Mouse (Mus musculus): ENCODE data around the gene Dapk1.

Gene Dapk1

DNA sequence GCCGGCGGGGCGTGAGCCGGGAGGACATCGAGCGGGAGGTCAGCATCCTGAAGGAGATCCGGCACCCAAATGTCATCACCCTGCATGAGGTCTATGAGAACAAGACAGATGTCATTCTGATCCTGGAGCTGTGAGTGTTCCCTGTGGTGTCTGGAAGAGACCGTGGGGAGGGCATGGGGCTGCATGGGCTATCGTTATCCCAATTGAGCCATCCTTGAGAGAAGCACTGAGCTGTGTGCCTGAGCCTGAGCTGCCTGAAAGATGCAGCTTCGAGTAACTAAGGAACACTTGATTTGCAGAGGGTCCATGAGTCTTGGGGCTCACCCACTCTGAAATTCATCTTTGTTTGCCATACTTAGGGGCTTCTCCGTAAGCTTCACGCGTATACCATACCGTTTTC lies 94.6 kb downstream of the Dapk1 start:
- DNase-seq = no peak

DNA sequence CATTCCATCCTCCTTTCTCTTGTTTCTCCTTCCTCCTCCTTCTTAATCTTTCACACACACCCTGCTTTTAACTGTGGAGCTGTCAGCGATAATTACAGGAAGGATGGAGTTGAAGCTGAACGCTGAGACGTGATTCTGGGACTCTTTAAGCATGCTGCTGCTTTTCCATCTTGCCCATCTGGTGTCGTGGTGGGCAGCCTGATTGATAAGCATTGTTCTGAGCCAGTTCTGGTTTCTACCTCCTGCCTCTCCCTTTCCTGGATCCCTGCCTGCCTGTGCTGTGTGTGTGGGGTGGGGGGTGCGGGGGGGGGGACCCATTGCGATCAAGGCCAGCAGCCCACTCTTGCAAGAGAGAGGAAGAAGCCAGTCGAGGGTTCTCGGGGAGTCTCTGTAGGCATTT lies 95.0 kb downstream of the Dapk1 start:
- DNase-seq = no peak

DNA sequence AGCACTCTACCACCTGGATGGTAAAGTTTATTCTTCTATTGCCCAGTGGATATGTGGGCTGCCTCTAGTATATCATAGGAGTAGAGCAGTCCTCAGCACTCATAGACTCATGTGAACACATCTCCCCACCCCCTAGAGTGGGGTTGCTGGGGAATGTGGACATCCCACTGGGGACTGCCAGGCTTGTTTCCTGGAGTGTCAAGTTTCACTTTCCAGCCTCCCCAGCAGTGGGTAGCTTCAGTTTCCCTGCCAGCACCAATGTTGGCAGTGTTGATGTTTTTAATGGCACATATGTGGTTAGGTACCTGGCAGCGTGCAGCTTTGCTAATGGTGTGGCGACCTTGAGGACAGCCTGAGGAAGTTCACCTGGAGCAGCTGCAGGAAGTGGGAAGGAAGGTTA lies 96.3 kb downstream of the Dapk1 start:
- DNase-seq = peak; percentile 61 to 74

DNA sequence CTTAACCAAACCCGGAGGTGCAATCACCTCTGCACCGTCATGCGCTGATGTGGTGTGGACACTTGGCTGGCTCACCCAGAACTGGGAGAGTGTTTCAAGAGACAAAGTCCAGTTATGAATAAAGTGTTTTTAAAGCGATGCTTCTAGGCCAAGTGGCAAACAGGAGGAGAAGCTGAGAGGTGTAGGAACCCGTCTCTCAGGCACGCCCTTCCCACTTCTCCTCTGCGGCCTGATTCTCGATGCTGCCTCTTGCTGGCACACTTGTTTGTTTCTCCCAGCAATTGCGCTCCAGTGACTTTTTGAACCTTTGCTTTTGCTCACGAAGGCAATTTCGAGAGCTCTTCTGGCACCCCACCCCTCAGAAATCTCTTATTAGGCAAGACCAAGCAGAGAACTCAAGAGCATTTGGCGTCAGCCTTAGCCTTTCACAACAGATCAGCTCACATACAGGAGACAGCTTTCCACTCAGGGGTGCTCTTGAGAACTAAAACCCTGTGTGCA lies 100.0 kb downstream of the Dapk1 start:
- peak; percentile 92 to 96 for DNase-seq

DNA sequence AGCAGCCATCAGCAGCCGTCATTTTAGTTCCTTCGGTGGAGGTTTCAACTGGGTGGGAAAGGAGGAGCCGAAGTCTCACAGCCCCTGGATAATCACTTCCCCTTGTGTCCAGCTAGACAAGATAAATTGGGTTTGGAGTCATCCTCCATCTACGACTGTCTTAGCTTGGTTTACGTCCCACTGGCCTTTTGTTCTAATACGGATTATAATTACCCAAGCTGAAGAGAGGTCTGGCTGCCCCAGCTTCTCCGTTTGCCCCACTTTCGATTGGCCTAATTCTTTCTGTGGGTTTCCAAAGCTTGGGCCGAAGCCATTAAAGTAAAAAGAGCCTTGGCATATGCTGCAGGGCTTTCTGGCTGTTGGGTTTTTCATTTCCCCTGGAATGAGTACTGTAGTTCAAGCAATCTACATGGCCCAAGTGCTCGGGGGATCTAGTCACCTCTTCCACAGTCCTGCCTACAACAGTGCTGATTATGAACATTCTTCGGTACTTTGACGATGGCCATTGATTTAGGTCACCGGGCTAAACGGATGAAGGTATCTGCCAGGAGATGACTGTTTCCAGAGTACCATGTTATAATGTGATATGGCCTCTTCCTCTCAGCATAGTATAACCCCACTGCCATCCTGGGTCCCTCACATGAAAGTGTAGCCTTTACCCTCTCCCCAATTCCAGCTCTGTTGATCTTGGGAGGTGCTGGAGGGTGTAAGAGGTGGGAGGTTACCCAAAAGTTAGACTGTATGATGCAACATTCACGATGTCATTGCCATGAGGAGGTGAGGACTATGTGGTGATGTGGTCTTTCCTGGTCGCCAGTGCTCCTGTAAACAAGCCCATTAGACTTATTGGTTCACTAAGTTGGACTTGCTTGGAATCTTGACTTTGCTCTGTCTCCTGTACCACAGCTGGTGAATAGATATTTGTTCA lies 106.1 kb downstream of the Dapk1 start:
- DNase-seq = no peak

DNA sequence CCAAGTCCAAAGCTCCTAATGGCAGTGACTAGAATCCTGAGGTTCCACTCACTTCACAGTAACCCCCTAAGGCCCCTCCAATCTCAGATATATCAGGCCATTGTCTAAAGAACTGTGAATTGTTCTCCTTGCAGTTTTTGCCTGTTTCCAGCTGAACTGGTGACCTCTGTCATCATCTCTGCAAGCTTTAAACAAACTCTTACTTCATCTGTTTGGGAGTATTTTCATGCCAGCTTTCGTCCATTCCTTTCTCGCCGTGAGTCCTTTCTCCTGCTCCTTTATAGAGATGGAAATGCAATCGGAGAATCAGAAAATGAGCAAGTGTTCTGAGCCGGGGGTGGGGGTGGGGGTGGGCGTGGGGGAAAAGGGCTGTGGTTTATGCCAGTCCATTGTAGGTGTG lies 107.4 kb downstream of the Dapk1 start:
- no peak for DNase-seq

DNA sequence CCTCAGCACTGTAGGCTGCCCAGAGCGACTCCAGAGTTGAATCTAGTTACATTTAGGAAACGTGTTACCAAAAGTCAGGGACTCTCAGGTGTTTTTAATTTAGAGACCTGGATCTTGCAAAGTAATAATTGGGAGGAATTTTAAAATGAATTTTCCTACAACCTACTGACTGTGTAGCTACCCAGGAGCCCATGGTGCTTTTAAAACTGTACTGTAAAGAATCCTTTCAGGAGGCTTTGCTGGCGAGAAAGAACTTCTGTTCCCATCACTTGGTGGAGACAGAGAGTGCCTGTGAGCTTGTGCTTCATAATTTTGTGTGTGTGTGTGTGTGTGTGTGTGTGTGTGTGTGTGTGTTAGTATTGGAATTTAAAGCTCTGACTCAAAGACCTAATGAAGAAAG lies 109.2 kb downstream of the Dapk1 start:
- DNase-seq = no peak

DNA sequence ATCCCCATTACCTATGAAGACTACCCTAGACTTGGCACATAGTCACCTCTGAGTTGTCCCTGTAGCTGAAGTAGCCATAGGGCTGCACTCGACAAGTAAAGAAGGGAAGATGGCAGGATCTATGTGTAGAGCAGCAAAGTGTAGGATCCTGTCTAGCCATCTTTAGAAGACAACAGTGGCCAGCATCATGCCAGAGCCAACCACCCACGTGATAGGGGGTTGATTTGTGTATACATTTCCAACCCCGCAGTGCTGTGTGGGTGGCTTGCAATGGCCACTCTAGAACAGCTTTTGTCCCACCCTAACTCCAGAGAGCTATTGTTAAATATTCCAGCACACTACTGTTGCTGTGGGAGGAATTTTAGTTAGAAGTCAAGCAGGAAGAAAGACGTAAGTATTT lies 111.8 kb downstream of the Dapk1 start:
- DNase-seq = no peak

DNA sequence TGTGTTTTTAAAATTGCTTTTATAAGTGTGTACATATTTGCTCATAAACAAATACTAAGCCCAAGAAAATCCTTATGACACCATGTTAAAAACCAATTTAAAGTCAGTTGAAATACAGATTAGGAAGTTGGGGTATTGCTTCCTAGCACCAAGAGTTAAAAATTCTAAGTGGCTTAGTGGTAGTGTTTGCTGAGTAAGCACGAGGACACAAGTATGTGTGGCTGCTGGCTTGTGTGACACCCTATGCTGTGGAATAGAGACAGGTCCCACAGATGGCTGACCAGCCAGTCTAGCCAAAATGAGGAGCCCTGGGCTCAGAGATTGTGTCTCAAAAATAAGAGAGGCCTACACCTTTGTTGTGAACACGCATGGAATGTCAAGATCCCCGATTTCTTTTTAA lies 114.4 kb downstream of the Dapk1 start:
- DNase-seq = no peak

DNA sequence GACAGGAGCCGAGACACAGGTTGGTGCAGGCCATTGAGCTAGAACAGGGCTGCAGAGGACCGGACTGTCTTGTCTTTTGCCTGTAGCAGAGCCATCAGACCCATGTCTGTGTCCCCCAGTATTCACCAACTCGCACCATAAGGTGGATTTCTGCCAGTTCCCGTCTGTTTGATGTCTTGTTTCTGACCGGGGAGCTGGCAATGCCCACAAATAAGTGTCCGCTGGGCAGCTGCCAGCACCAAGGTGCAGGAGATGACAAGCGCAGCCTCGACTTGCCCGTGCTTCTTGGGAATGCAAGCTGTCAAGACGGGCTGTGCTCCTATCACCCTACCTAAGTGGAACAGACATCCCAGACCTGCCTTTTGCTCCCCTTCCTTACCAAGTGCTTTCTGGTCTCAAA lies 115.7 kb downstream of the Dapk1 start:
- no peak for DNase-seq

DNA sequence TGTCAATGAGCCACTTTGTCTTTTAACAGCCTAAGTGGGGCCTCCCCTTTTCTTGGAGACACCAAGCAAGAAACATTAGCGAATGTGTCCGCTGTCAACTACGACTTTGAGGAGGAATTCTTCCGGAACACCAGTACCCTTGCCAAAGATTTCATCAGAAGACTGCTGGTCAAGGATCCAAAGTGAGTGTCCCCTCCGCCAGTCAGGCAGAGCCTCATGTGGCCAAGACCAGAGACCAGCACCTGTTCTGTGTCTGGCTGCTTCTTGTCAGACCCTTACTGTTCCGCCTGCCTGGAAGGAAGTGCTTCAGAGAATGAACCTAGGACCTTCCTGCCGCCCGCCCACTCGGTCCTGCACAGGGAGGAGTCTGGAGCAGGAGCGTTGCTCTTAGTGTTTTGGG lies 117.8 kb downstream of the Dapk1 start:
- DNase-seq = peak in 1 of 2 experiments; percentile 61

DNA sequence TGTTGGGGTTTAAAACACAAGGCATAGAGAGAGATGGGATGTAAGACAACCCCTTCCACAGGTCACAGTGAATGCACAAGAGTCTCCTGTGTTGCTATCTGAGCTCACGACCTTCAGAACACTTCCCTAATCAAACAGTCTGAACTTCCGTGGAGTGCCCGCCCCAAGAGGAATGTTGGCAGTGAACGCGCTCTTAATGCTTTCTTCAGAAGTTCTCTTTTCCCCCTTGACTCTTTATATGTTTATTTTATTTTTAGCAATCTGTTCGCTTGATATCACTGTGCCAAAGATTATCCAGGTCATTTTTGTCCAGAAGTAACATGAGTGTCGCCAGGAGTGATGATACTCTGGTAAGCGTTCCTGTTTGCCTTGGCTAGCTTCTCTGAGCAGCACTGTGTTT lies 121.0 kb downstream of the Dapk1 start:
- DNase-seq = peak; percentile 83 to 84

DNA sequence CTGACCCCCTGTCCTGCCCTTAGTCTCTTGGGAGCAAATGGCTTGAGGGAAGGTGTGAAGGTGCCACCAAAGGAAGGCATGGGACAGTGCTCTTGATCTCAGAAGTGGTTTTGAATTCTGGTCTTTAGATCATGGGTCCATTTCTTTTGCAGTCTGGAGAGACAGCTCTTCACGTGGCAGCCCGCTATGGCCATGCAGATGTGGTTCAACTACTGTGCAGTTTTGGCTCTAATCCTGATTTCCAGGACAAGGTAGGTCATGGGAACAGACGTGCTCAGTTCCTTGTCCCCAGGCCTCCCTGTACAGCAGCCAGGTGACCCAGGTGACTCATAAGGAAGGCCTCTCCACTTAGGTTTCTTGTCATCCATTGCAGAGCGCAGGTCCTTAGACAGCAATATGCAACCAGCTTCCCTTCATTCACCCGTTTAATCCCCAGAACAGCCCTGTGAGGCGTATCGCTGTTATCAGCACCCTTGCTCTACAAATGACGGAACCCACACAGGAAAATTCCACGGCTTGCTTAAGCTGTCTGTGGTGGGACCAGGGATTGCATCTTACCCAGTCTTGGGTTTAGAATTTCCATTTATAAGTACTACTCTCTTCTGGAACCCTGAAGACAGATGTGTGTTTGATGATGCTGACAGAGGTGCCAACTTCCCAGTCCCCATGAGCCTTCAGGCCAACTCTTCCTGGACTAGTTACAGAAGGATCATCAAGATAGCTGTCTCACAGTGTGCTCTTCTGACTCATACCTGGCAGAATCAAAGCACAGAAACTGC lies 126.7 kb downstream of the Dapk1 start:
- DNase-seq = peak in 1 of 2 experiments; percentile 64

DNA sequence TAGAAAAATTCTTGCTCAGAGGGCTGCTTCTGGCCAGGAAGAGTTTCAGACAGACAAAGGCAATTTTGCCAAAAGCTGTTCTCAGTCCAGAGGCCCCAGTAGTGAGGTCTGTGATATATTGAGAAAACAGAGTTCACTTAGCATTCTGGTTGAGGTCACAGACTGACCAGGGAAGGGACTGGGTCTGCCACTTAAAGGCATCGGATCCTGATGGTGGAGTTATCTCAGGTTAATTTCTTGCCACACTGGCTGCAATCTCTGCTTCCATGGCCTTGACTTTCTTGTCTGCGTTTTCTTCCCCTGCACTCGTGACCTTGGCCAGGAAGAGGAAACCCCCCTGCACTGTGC lies 127.3 kb downstream of the Dapk1 start:
- DNase-seq = no peak

DNA sequence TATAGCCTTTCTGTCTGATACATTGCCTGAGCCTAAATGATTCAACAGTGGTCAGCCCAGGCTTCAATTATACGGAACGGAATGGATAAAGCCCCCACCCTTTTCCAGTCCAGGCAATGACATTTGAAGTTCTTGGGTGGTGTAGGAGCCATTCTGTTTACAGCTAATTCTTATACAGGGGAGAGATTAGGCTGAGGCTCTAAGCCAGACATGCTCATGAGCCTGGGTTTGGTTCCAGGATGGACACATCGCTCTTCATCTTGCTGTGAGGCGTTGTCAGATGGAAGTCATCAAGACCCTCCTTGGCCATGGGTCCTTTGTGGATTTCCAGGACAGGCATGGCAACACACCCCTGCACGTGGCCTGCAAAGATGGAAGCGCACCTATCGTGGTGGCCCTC lies 128.8 kb downstream of the Dapk1 start:
- no peak for DNase-seq

DNA sequence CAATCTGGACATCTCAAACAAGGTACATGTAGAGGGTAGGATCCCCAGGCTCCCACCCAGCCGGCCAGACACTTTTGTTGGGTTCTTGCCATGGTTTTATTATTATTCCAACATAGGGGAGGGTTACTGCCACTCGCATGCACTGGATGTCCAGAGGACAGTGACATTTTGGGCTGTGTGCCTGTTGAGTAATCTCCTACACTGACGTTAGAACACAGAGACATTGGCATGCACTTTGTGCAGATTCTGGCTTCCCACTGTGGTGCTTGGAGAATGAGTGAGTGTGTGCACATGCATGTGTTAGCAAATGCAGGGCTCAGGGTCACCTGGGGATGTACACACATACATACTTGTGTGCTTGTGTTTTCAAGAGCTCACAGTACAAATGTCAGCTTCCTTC lies 129.3 kb downstream of the Dapk1 start:
- DNase-seq = no peak

DNA sequence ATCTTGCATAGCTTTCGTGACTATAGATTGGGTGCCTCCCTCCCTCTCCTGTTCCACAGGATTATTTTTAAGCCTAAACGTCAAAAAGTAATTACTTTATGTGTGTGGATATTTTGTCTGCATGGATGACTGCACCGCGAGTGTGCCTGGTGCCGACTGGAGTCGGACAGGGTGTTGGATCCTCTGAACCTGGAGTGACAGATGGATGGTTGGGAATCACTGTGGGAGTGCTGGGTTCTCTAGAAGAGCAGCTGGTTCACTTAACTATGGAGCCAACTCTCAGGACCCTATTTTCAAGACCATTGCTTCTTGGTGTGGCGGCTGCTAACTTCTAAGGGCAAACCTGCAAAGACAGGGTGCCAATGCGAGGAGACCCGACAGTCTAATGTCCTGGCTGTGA lies 133.6 kb downstream of the Dapk1 start:
- no peak for DNase-seq

DNA sequence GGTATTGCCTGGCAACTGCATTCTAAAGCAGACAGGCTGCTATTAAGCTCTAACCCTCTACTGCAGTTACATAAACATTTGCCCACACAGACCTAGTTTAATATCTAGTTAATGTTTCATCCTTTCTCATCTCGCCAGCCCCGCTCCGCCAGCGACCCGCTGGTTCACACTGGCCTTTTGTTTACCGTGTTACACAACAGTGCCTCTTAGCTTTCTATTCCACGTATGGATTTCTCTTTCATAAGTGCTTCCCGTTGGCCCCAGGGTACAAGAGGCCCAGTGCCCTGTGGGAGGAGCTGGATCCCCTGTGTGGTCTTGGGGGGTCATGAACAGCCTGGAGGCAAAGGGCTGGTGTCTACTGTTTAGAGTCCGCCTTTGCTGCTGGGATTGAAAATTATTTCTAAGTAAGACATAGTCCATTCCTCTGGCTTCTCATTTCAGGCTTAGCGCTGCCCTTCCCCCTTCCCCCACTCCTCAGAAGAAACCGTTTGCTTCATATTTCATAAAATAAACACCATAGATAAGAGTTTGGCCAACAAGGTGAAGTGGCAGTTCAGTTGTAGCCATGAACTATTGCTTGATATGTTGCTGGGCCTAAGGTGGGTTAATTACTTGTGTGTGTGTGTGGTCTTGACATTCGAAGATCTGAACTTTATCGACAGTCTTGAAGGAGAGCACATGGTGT lies 134.8 kb downstream of the Dapk1 start:
- peak; percentile 78 to 84 for DNase-seq

DNA sequence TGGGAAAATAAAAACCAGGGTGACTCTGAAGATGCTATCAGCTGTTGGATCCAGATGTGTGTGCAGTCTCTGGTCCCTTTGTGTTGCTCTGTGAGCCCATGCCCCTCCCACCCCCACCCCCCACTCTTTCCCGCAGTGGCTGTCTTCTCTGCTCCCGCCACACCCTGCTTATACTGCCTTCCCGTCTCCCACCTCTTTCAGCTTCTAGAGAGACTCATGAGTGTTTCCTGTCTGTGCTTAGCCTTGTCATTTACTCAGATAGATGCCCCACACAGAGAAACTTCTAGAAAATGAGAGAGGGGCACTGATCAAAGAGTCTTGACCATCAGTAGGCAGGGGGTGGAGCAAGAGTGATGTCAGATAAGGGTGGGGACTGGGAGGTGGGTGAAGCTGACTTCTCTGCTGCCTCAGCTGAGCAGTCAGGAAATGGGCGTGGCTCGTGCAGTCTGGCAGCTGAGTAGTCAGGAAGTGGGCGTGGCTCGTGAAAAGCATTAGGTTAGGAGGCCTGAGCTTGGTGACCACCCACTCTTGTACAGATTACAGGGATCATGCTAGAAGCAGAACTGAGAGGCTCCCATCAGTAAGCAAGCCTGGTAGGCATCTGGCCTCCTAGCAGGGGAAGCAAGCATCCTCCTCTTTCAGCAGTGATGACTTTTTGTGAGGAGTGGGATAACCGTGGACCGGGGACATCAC lies 136.0 kb downstream of the Dapk1 start:
- peak; percentile 94 to 96 for DNase-seq

DNA sequence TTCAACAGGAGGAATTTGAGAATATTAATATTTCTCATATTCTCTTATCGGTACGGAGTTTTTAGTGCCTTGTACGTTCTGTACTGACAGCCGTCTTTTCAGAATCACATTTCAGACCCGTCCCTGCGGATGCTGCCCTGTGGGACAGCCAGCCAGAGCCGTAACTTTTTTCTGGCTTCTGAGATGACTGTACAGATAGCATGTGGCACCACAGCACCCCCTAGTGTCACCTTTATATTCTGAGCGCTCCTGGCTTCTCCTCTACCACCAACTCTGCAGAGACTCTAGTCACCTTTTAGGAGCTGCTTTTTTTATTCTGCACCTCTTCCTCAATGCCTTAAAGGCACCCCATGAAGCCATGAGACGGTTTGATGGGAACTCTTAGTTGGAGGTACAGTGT lies 136.7 kb downstream of the Dapk1 start:
- peak; percentile 79 to 81 for DNase-seq

DNA sequence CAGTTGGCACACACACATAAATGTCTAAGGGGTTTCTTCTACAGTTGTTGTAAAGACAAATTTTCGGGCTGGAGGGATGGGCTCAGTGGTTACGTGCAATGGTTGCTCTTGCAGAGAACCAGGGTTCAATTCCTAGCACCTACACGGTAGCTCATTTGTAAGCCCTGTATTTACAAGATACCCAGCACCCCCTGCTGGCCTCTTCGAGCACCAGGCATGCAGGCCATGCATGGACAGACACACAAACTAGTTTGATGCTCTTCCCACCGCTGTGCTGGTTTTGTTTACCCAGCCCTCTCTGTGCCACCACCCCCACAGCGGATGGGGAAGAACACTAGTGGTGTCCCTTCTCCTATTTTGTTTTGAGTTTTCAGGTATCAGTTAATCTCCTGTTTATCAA lies 138.5 kb downstream of the Dapk1 start:
- DNase-seq = no peak

DNA sequence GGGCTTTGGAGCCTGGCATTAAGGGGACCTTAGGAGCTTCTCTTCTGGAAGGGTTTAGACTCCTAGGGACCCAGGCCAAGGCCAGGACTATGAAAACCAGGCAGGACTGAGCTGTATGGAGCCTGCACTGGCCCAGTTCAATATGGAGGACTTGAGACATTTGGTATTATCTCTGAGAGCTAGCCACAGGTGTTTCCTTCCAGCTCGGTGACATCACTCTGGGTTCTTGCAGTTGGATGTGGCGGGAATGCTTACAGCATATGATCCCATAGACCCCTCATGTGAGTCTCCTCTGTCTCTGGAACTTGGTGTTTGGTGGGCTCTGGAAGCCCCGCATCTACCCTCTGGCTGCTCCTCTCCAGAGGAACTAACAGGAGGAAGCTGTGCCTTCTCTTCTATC lies 140.9 kb downstream of the Dapk1 start:
- no peak for DNase-seq

Data from lung, adult 18-20 months (tissue).